Mouse (Mus musculus) CH12F3 (cell line): ENCODE measurements around the gene BC053393.
"Not testable (repeated sequence)": the region's sequence is repeated elsewhere in the genome, so short reads cannot be mapped to it uniquely, and the experiment has no call there.

ENCODE experiments used
- in situ Hi-C: fragments of 300-500 bp; cut with MboI; formaldehyde crosslinking; loops from 2 replicates; pipeline ENCODE4 v1.14.3; 2020; ENCODE audit warnings: low sequenced_read_pairs

BC053393 gene

DNA sequence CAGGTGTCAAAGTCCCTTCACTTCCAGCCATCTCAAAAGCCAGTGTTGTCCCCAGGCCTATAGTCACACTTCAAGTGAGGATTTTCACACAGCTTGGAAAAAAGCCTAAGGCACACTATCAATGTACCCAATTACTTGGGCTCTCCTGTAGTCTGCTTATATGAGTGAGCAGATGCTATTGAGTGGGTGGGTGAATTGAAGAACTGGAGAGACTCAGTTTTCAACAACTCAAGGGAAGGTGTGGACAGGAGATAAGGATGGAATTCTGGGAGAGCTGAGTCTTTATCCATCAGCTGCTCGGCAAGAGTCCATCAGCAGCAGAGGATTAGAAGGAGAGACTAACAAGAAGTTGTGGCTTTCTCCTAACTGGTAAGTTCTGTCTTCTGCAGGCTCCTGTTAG is at the start of gene BC053393:
Gene BC053393 (plus strand): TSS at position 210 of the 400 bp plus-strand sequence.
- in situ Hi-C loops = no loop called here

DNA sequence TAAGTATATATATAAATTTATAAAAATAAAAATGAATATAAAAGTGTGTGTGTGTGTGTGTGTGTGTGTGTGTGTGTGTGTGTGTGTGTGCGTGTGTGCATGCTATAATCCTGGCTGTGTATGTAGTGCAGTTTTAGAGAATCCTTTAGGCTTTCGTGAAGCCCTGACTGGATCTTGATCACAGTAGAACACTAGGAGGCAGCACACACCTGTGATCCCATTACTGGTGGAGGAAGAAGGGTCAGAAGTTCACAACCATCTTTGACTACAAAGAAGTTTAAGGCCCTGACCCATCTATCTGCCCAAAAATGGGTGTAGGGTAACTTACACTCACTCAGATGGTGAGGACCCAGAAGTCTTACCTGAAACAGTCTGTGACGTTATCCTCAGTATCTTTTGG is 48.6 kb upstream of the BC053393 start:
- in situ Hi-C loops = no loop called here

GRCm38 (mm10) chr11:46523912-46524311 is 47.4 kb upstream of the BC053393 start, which contains the start of gene Gm12169:
Gm12169 (plus strand) TSS chr11:46524212.
- in situ Hi-C loops = no loop called here

DNA sequence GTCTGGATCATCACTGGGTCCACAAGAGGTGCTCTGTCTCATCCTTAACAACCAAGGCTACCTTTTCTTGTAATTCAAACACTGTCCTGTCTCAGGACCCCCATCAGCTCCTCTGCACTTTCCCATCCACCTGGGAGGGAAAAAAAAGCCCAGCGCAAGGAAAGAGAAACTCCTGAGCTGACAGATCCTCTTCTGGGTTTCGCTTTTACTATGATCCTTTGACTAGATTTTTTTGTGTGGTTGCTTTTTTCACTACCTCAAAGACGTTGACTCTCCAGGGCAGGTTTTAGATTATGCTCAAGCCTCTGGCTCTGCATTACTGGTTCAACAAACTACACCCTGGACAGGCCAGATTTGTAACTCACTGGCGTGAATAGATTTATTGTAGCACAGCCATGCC is 41.2 kb upstream of the BC053393 start:
- in situ Hi-C loops = no loop called here

- in situ Hi-C loops = no loop called here
Measured at GRCm38 (mm10) chr11:46536978-46537377, 34.4 kb upstream of the BC053393 start.

GRCm38 (mm10) chr11:46543530-46543929 is 27.8 kb upstream of the BC053393 start:
- in situ Hi-C loops = no loop called here

DNA sequence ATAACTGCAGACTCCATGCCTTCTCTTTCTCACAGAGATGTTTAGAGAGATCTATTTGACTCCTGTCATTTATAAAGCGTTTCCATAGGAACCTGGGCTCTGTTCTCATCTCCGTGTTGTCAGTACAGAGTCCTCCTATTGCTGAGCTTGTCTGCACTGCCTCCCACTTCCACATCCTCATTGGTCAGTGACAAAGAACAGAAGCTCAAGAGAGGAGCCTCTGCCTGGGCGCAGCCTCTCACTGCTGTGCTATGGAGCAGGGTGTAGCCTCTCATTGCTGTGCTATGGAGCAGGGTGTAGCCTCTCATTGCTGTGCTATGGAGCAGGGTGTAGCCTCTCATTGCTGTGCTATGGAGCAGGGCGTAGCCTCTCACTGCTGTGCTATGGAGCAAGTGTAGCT is 21.6 kb upstream of the BC053393 start:
- in situ Hi-C loops = no loop called here

DNA sequence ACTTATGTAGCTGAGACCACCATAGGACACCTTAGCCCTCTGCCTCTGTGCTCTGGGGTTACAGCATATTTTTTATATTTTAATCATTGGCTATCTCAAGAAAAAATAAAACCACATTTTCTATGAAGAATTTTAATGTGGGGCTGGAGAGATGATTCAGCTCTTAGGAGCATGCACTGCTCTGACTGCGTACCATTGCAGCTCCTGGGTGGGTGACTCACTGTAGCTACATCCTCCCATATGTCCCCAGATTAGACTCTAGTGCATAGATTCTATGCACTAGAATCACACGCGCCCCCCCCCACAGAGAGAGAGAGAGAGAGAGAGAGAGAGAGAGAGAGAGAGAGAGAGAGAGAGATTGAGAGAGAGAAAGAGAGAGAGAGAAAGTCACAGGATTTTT is 18.6 kb upstream of the BC053393 start:
- in situ Hi-C loops = no loop called here

DNA sequence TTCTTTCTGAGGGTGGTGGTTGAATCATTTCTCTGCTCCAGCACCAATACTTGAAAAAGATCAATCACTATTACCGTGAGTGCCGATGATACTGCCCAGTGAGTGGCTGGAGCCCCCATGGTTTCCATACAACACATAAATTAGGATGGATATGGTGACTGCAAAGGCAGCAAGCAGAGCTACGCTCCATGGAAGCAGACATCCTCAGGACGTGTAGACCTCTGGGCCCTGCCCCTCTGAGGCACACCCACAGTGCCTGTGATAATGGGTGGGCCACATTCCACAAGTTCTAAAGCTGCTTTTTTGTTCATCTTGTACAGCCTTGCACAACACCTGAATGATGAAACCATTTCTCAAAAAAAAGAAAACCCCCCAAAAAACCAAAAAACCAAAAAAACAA is 10.2 kb upstream of the BC053393 start:
- in situ Hi-C loops = no loop called here

GRCm38 (mm10) chr11:46564671-46565070 is 6.7 kb upstream of the BC053393 start:
- in situ Hi-C loops = no loop called here

DNA sequence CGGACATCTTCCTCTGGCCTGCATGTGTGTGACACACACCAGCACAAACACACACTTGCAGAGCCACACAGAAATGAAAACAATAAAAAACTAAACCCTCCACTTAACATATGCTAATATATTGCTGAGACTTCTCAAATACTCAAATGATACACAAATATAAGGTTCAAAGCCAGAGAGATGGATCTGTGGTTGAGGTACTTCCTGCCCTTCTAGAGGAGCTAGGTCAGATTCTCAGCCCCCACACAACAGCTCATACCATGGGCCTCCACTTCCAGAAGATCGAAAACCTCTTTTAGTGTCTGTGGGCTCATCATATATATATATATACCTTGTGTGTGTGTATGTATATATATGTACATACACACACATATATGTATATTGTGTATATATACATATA is 5.4 kb upstream of the BC053393 start:
- in situ Hi-C loops = no loop called here

- in situ Hi-C loops = no loop called here
Measured at GRCm38 (mm10) chr11:46569107-46569506, 2.2 kb upstream of the BC053393 start.

DNA sequence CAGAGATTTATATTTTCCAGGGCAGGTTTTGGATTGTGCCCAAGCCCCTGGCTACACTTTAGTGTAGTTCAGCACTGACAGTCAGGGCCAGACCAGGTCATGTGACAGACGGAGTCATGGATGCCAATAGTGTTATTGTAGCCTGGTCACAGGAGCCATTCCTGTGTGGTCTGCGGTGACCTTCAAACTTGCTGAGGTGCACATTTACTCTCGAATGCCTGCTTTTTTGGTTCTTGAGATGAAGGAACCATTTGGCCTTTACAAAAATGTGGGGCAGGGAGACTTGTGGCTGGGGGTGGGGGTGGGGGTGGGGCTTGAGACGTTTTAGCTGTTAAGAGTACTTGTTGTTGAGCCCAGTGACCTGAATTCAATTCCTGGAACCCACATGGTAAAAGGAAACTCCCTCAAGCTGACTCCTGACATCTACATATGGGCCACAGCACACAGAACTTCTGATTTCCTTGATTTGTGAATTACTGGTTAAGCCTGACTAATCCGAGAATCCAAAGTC is 7.5 kb downstream of the BC053393 start:
- in situ Hi-C loops = no loop called here

GRCm38 (mm10) chr11:46580428-46580827 is 9.1 kb downstream of the BC053393 start:
- in situ Hi-C loops = no loop called here

DNA sequence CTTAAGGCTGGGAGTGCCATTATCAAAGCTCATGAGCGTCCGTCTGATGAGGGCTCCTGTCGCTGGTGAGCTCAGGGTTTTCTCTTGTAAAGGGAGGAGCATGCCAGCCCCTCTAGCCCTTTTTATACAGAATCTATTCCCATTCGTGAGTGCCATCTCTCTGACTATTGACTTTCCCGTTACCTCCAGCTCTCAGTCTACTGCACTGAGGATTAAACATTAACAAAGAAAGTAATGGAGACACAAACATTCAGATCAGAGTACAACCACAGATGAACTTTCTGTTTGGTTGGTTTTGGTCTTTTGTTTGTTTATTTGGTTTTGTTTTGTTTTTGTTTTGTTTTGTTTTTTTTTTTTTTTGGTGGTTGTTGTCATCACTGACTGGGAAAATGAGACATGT is 11.4 kb downstream of the BC053393 start:
- in situ Hi-C loops = no loop called here

DNA sequence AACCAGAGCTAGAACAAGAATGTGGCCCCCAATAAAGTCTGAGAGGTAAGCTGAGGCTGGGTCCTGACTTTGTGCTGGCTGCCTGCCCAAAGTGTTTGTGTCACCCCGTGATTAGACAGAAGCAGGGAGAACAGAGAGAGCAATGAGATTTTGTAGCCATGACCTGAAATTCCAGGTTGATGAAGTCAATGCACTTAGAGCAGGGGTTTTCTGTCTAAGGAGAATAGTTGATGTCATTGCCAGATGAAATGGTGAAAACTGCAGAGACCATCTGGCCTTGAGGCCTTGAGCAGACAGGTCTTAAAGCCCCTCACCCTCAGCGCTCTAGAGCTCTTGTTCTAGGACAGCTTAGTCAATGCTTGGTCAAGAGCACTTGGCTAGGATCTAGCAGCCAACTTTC is 21.1 kb downstream of the BC053393 start:
- in situ Hi-C loops = no loop called here

- in situ Hi-C loops = no loop called here
Measured at GRCm38 (mm10) chr11:46619929-46620328, 48.6 kb downstream of the BC053393 start.

DNA sequence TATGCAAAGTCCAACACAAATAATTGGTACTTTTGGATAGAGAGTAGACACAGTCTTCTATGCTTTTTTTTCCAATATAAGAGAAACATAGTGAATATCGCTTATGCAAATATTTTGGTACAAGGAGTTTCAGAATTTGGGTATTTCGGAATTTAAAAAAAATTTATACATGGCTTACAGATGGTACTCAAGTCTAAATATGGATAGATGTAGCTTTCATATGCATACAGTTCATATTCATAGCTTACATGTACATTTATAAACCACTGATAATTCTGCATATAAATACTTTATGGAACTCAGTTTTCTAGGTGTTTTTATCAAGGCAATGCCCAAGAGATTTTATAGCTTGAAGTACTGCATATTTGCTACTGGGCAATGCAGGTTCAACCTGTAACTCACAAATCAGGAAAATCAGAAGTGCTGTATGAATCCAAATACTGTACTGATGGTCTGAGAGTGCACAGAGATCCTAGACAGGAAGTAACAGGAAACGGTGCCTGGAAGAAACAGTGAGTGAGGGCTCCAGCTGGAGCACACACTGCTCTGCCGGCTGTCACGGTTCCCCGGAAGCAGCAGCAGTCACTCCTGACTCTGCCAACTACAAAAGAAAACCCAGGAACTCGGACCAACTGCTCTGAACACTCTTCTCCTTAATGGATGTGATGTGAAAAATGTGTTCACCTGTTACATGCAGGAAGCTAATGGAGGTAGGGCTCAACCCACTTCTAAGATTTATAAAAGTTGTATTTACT is 49.3 kb downstream of the BC053393 start:
- in situ Hi-C loops = no loop called here

DNA sequence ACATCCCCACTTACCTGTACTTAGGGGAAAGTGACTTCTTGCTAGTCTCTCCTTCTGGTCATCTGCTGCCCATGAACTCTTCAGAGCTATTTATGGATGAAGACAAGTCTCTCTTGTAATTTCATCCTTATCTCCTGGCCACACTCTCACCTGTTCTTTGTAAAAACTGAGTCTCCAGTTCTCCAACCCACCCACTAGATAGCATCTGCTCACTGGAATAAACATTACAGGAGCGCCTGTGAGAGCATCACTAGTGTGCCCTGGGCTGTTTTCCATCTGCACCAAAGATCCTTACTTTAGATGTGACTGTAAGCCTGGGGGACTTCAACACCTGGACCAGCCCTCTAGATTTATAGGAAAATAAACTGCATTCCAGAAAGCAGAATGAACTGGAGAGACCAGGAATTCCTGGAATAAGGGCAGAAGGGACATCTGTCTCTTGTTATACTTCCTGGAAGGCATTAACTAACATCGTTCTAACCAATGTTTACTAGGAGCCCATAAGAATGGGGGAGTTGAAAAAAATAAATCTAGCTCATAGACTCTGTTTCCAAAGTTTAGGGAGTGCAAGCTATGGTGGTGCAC is 58.0 kb downstream of the BC053393 start, which contains the start of gene Dppa1:
Gene Dppa1 (minus strand): TSS at position 51 of the 585 bp plus-strand sequence.
- in situ Hi-C loops = no loop called here

DNA sequence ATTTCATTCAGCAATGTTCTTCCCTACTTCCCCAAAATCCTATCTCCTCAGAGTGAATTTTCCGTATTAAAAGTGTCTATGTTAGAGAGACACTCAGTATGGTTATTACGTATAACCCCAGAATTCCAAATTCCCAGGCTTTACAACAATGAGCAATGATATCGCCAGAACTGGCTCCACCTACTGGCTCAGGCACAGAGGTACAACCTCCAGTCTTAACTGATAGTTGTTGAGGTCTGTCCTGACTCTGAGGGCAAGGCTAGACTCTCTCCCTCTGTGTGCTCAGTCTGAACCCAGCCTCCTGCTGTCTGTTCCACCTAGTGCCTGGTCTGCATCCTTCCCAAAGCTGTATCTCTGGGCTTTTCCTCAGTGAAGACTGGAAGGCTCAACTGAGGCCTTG is 60.3 kb downstream of the BC053393 start:
- in situ Hi-C loops = no loop called here

- in situ Hi-C loops = not testable (repeated sequence)
Measured at GRCm38 (mm10) chr11:46635516-46635915, 64.2 kb downstream of the BC053393 start.

DNA sequence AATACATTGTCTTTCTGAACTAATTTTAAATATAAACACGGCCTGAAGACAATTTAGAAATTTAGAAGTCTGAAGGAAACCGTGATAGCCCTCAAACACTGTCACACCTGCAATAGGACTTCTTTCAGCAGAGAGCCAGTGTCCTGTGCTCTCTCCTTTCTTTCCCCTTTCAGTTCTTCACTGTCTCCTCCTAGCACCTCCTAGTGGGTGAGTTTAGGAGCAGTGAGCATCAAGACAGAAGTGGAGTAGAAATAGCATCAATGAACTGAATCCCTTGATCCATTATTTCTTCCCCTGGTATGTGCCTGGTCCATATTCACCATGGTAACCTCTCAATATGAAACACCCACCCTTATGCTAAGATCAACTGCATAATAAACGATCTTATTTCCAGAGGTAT is 65.2 kb downstream of the BC053393 start:
- in situ Hi-C loops = no loop called here
